Mouse (Mus musculus): ENCODE results near the gene Il4i1. TPM values are rescaled to one million over a fixed set of nuclear protein-coding genes. Genes with fewer than 3 reads are reported as not detected.

Il4i1 gene
- polyA plus RNA-seq, 1 experiment from 2014 or later: 1.1 TPM

DNA sequence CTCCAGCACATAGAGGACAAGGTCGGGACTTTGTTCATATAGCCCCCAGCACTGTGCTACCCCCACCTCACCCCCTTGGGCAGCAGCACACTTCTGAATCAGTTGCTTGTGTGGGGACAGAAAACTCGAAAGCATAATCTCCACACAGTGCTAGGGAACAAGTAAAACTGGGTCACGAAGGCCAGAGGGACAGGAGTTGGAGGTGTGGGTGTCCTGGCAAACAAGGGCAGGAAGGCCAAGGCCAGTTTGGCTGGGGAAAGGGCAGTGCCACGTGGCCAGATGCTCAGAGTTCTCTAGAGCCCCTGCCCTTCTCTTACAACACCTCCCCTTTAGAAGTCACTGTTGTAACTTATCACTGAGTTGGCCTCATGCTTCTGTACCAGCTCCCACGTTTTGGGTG, 3.7 kb downstream of the Il4i1 start:
- Histone ChIP-seq H3K36me3 (peaks cover 34% of the 10 kb centered on the region), H3K9ac (peak overlapping the region; percentile 91), H3K4me1 (replicated peaks) (peaks cover 84% of the 10 kb centered on the region), H3K9me3 (replicated peaks) (no peaks in the 10 kb centered on the region), H3K4me3 (replicated peaks) (peak overlapping the region; percentile 74), H3K4me2 (peak overlapping the region; percentile 79), H3K27ac (peak overlapping the region; percentile 95), H3K27me3 (no peaks in the 10 kb centered on the region)
- 40% methylated on average over 5 of the region's 5 CpGs for WGBS (ENCODE audit: insufficient replicate concordance)
- ATAC-seq (ENCODE audit: low read depth) (no peak), DNase-seq (no peak)

DNA sequence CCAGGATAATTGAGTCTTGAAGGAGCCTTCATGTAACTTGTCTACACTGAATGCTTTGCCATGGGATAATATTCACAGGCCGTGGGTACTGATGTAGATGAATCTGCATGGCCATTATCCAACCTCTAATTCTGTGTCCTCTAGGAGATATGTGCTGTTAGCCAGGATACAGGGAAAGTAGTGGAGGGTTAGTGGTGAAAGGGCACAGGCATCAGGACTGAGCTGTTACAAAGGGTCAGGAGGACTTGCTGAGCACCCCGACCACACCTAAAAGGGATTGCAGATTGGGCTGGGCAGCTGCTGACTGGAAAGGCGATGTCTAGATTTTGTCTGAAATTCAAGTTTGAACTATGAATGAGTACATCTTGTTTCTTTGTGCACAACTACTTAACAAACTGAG, 4.3 kb downstream of the Il4i1 start:
- Histone ChIP-seq H3K27ac (peak overlapping the region; percentile 95), H3K9ac (peak overlapping the region; percentile 91; the same call in 1 of the 2 replicates), H3K36me3 (peaks cover 36% of the 10 kb centered on the region), H3K4me3 (replicated peaks) (no peak overlapping the region), H3K27me3 (no peaks in the 10 kb centered on the region), H3K9me3 (replicated peaks) (no peaks in the 10 kb centered on the region), H3K4me2 (peak overlapping the region; percentile 79), H3K4me1 (replicated peaks) (peaks cover 84% of the 10 kb centered on the region)
- WGBS (ENCODE audit: insufficient replicate concordance): 79% methylated on average over 3 of the region's 3 CpGs
- ATAC-seq (ENCODE audit: low read depth) (no peak), DNase-seq (no peak)

DNA sequence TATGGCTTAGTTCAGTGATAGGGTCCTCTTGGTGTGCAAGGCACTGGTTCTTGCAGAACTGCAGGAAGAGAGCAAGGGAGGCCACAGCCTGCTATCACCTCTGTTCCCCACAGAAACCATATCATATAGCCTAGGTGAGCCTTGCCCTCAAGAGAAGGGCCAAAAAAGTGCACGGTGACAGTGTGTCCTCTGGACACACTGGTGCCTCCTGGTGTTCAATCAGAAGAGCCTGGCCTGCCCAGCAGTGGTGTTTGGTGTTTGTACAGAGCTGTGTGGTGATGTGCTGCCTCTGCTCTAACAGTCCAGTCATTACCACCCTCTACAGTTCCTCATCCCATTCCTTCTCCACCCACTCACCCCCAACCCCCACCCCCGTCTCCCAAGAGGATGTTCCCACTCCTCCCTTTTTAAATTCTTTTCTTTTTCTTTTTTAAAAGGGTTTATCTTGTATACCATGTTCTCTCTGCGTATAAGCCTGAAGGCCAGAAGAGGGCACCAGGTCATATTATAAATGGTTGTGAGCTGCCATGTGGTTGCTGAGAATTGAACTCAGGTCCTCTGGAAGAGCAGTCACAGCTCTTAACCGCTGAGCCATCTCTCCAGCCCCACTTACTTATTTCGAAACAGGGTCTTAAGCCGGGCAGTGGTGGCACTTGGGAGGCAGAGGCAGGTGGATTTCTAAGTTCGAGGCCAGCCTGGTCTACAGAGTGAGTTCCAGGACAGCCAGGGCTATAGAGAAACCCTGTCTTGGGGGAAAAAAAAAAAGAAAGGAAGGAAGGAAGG, 5.7 kb downstream of the Il4i1 start:
- DNase-seq (no peak), ATAC-seq (ENCODE audit: low read depth) (0 out of 2 replicates have a peak, but pooled peaks have one; percentile 18)
- 0 out of 2 replicates have a peak overlapping the region, but pooled peaks have one; percentile 9 for H3K27ac ChIP-seq
- peaks cover 47% of the 10 kb centered on the region for H3K36me3 ChIP-seq
- no peak overlapping the region for H3K4me2 ChIP-seq
- H3K9me3 ChIP-seq (replicated peaks): no peaks in the 10 kb centered on the region
- H3K4me1 ChIP-seq (replicated peaks): peaks cover 95% of the 10 kb centered on the region
- H3K4me3 ChIP-seq (replicated peaks): no peak overlapping the region
- no peak overlapping the region for H3K9ac ChIP-seq
- no peaks in the 10 kb centered on the region for H3K27me3 ChIP-seq
- 68% methylated on average over 7 of the region's 7 CpGs for WGBS (ENCODE audit: insufficient replicate concordance)

DNA sequence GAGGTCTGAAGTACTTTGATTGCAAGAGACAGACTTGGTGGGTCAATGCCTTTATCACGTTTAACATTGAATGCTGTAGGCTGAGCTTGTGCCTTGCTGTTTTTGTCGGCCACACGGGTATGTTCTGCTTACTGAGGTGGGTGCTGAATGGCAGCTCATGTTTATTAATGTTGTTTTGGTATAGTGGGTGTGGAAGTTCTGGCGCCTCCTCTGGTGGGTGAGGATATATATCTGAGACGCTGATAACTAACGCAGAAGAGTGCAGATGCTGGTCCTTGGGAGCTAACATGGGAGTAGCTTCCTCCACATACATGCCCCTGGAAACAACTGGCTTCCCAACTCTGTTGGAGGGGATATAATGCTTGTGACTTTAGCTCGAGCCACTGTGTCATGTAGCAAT, 7.2 kb downstream of the Il4i1 start:
- DNase-seq: no peak

DNA sequence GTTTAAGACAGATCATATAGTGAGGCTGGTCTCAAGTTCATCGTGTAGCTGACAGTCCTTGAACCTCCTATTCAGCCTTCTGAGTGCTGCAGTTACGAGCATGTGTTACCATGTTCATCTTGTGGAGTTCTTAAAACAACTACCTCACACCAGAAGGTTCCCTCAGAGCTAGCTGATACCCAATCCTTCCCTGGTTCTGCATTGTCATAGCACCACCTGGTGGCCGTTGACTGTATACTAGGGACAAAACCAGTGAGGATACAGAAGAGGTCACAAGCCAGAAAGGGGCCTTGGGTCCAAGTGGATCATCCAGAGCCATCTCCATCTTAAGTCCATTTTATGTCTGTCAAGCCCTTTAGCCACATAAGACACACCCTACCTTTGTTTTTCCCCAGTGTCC, 8.7 kb downstream of the Il4i1 start:
- Histone ChIP-seq H3K9me3 (replicated peaks) (no peaks in the 10 kb centered on the region), H3K27me3 (no peaks in the 10 kb centered on the region), H3K4me3 (replicated peaks) (no peak overlapping the region), H3K4me2 (no peak overlapping the region), H3K27ac (no peak overlapping the region), H3K9ac (no peak overlapping the region), H3K4me1 (replicated peaks) (peaks cover 65% of the 10 kb centered on the region), H3K36me3 (peaks cover 63% of the 10 kb centered on the region)
- DNase-seq: peak; percentile 62
- 21% methylated on average over 3 of the region's 3 CpGs for WGBS (ENCODE audit: insufficient replicate concordance)
- ATAC-seq (ENCODE audit: low read depth): peak; percentile 37; the same call in 1 of the 2 replicates

More for the DNA sequence above, 7.2 kb downstream of the Il4i1 start:
- no peak overlapping the region for H3K9ac ChIP-seq
- no peaks in the 10 kb centered on the region for H3K27me3 ChIP-seq
- no peaks in the 10 kb centered on the region for H3K9me3 ChIP-seq (replicated peaks)
- H3K4me2 ChIP-seq: no peak overlapping the region
- no peak for ATAC-seq (ENCODE audit: low read depth)
- H3K4me1 ChIP-seq (replicated peaks): peaks cover 80% of the 10 kb centered on the region
- H3K27ac ChIP-seq: 0 out of 2 replicates have a peak overlapping the region, but pooled peaks have one; percentile 11
- peaks cover 60% of the 10 kb centered on the region for H3K36me3 ChIP-seq
- WGBS (ENCODE audit: insufficient replicate concordance): 27% methylated on average over 7 of the region's 7 CpGs
- H3K4me3 ChIP-seq (replicated peaks): no peak overlapping the region

DNA sequence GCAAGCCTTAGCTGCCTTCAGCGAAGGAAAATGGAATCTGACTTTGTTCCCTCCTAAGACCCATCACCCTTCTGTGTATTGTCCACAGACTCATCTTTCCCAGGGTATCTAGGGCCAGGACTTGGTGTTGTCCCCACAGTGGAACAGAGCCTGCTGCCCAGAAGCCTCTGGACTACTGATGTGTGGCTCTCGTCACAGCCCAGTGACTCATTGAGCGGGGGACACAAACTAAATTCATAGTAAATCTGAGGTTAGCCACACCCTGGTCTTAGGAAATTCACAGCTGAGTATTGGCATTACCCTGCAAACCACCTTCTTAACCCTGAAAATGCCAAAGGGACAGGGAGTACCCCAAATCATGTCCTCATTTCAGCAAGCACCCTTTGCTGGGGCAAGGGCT, 10.6 kb downstream of the Il4i1 start:
- no peaks in the 10 kb centered on the region for H3K27me3 ChIP-seq
- WGBS (ENCODE audit: insufficient replicate concordance): 81% methylated on average over 3 of the region's 3 CpGs
- peaks cover 46% of the 10 kb centered on the region for H3K4me1 ChIP-seq (replicated peaks)
- peaks cover 75% of the 10 kb centered on the region for H3K36me3 ChIP-seq
- no peak overlapping the region for H3K9ac ChIP-seq
- no peak overlapping the region for H3K4me2 ChIP-seq
- ATAC-seq (ENCODE audit: low read depth) (no peak), DNase-seq (no peak)
- H3K27ac ChIP-seq: no peak overlapping the region
- no peaks in the 10 kb centered on the region for H3K9me3 ChIP-seq (replicated peaks)
- H3K4me3 ChIP-seq (replicated peaks): no peak overlapping the region

DNA sequence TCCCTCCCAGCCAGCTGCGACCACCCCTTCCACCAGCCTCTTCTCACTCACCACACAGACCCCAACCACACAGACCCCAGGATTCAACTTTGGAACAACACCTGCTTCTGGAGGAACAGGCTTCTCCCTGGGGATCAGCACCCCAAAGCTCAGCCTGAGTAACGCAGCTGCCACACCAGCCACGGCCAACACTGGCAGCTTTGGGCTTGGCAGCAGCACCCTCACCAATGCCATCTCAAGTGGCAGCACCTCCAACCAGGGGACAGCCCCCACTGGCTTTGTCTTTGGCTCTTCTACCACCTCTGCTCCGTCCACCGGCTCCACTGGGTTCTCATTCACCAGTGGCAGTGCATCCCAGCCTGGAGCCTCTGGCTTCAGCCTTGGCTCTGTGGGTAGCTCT, 12.5 kb downstream of the Il4i1 start:
- peaks cover 70% of the 10 kb centered on the region for H3K36me3 ChIP-seq
- no peak overlapping the region for H3K9ac ChIP-seq
- no peak overlapping the region for H3K4me2 ChIP-seq
- ATAC-seq (ENCODE audit: low read depth) (no peak), DNase-seq (no peak)
- peaks cover 29% of the 10 kb centered on the region for H3K4me1 ChIP-seq (replicated peaks)
- WGBS (ENCODE audit: insufficient replicate concordance): 88% methylated on average over 5 of the region's 5 CpGs
- no peak overlapping the region for H3K4me3 ChIP-seq (replicated peaks)
- H3K27me3 ChIP-seq: no peaks in the 10 kb centered on the region
- H3K9me3 ChIP-seq (replicated peaks): no peaks in the 10 kb centered on the region
- no peak overlapping the region for H3K27ac ChIP-seq

DNA sequence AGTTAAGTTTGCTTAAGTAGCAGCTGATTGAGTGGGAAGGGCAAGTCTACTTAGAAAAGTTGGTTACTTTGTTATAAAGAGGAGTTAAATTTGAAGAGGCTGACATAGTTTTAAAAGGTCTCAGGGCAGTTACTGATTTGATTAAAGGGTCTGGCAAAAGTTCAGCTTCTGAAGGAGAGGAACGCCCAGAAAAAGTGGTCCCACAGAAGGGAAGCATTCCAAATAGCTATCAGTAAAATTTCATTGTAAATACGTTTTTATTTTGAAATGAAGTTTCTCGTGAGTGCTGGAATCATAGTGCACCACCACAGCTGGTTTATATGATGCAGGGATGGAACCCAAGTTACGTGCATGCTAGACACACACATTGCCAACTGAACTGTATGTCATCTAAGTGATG, 16.6 kb downstream of the Il4i1 start:
- no peak overlapping the region for H3K9ac ChIP-seq
- H3K4me1 ChIP-seq (replicated peaks): peaks cover 4% of the 10 kb centered on the region; the same call in 1 of the 2 replicates
- WGBS (ENCODE audit: insufficient replicate concordance): 73% methylated on average over 4 of the region's 4 CpGs
- DNase-seq (no peak), ATAC-seq (ENCODE audit: low read depth) (no peak)
- no peaks in the 10 kb centered on the region for H3K27me3 ChIP-seq
- H3K27ac ChIP-seq: no peak overlapping the region
- H3K4me2 ChIP-seq: no peak overlapping the region
- H3K9me3 ChIP-seq (replicated peaks): no peaks in the 10 kb centered on the region
- H3K36me3 ChIP-seq: peaks cover 48% of the 10 kb centered on the region
- no peak overlapping the region for H3K4me3 ChIP-seq (replicated peaks)

DNA sequence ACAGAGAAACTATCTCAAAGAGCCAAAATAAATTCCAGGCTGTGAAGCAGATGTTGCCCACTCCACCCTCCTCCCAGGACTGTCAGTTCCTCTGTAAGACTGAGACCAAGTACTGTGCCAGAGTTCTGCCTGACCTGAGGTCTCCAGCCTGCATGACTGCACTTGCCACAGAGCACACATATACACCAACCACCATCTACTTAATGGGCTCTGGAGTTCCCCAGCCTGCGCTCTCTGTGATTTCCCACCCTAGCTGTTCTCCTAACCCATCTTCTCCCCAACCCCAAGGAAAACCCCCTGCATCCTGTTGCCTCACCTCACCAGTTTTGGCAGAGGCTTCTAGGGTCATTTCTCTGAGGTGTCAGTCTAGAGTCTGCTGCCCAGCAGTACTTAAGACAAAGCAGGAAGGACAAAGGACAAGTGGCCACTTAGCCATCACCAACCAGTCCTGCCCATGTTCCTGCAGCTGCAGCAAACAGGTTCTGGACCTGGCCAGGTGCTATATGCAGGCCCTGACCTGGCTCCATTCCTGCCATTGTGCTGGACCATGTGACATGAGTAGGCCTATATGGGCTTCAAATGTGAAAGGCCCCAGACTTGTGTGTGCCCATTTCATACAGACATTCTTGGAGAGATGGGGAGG, 19.3 kb downstream of the Il4i1 start:
- 71% methylated on average over 1 of the region's 1 CpGs for WGBS (ENCODE audit: insufficient replicate concordance)
- H3K9me3 ChIP-seq (replicated peaks): no peaks in the 10 kb centered on the region
- ATAC-seq (ENCODE audit: low read depth): no peak

DNA sequence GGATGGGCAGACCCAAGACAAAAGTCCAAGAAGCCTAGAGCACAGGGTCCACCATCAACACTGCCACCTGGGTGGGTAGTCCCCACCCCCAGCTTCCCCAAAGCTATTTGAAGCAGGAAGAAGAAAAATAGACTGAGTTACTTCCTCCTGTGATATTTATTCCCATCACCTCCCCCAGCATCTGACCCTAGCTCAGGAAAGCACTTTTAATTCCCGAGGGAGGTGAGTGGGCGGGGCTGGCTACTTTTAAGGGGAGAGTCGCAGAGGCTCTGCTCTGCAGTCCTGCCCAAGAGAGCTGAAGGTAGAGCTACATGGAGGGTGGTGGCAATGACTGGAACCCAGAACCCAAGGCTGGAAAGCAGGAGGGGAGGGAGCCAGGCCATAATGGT, 19.8 kb downstream of the Il4i1 start:
- Histone ChIP-seq H3K36me3 (peaks cover 23% of the 10 kb centered on the region), H3K4me3 (replicated peaks) (no peak overlapping the region), H3K27ac (no peak overlapping the region), H3K4me1 (replicated peaks) (peaks cover 22% of the 10 kb centered on the region), H3K4me2 (no peak overlapping the region), H3K9ac (no peak overlapping the region), H3K9me3 (replicated peaks) (no peaks in the 10 kb centered on the region), H3K27me3 (peaks cover 27% of the 10 kb centered on the region)
- WGBS (ENCODE audit: insufficient replicate concordance): 37% methylated on average over 3 of the region's 3 CpGs
- no peak for DNase-seq
- ATAC-seq (ENCODE audit: low read depth): no peak

More for the DNA sequence above, 19.3 kb downstream of the Il4i1 start:
- Histone ChIP-seq H3K36me3 (peaks cover 23% of the 10 kb centered on the region), H3K27me3 (peaks cover 22% of the 10 kb centered on the region), H3K4me2 (no peak overlapping the region), H3K4me3 (replicated peaks) (no peak overlapping the region), H3K27ac (no peak overlapping the region), H3K9ac (no peak overlapping the region), H3K4me1 (replicated peaks) (peaks cover 21% of the 10 kb centered on the region)
- DNase-seq: no peak

DNA sequence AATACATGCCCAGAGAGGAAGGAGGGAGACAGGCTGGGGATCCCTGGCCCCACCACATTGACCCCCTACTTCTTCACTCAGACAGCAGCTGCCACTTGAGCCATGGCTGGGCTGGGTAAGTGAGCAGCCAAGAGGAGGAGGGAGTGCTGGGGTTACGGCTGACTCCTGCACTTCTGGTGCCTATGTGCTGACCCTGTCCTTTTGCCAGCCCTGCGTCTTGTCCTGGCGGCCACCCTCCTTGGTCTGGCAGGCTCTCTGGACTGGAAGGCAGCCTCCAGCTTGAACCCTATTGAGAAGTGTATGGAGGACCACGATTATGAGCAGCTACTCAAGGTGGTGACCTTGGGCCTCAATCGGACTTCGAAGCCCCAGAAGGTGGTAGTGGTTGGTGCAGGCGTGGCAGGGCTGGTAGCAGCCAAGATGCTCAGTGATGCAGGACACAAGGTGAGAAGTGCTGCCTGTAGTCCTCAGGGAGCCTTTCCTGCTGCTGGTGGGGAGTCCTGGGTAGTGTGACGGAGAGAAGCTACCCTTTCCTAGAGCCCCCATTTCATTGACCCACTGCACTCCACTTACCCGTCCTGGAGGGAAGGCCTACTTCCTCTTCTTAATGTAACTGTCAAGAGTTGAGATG, 20.4 kb downstream of the Il4i1 start:
- DNase-seq: no peak
- Histone ChIP-seq H3K4me1 (replicated peaks) (peaks cover 22% of the 10 kb centered on the region), H3K9ac (no peak overlapping the region), H3K27ac (no peak overlapping the region), H3K27me3 (peaks cover 27% of the 10 kb centered on the region), H3K9me3 (replicated peaks) (no peaks in the 10 kb centered on the region), H3K4me3 (replicated peaks) (no peak overlapping the region), H3K36me3 (peaks cover 21% of the 10 kb centered on the region), H3K4me2 (no peak overlapping the region)
- no peak for ATAC-seq (ENCODE audit: low read depth)
- WGBS (ENCODE audit: insufficient replicate concordance): 75% methylated on average over 9 of the region's 9 CpGs
